Mouse (Mus musculus) lung, adult 2 months (tissue): ENCODE measurements around the gene Hnrnpll.

Source experiments
- CTCF ChIP-seq: fragments of 200-500 bp; IDR thresholded peaks from 2 replicates; pipeline ENCODE4 v1.5.1; 2011; ENCODE audit warnings: mild to moderate bottlenecking, low read length, control low read depth; ENCODE audit not compliant: insufficient read depth
- POLR2A ChIP-seq: fragments of 200-500 bp; IDR thresholded peaks from 2 replicates; pipeline ENCODE4 v1.6.1; 2011; ENCODE audit warnings: low read depth, mild to moderate bottlenecking, control low read depth, low read length, borderline replicate concordance; ENCODE audit errors: extremely low read depth

DNA sequence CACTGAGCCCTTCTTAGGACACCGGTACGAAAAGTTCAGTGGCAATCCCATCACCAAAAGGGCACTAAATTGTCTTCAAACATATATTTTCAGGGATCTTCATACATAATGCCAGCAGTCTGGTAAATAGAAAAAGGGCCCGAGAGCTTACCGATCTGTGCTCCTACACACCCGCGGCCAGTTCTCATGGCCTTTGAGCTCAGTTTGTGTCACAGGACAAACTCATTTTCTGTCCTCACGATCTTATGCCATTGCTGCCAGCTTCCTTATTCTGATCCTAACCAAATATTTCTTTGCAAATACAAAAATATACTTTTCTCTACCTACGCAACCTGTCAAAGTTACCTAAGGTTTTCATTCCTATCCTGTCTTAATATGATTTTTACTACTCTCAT, 34.6 kb upstream of the Hnrnpll start:
- TF ChIP-seq CTCF (no peak), POLR2A (no peak)
